Mouse (Mus musculus): ENCODE results near the gene Riox2. TPM values are rescaled to one million over a fixed set of nuclear protein-coding genes. Genes with fewer than 3 reads are reported as not detected.

Riox2 gene
- total RNA-seq, 2 experiments from 2014 or later, result 15.9 to 16.0 TPM

GRCm38 (mm10) chr16:59517447-59518219 is 46.1 kb downstream of the Riox2 start:
- DNase-seq, result no peak
- intact Hi-C loops (cut with DNase I), result no loop called here

- intact Hi-C loops (cut with DNase I), result no loop called here
- no peak for DNase-seq
These were observed 50.3 kb downstream of the Riox2 start for GRCm38 (mm10) chr16:59521752-59522423.

- no peak for DNase-seq
- intact Hi-C loops (cut with DNase I), result no loop called here
These were observed 55.4 kb downstream of the Riox2 start for GRCm38 (mm10) chr16:59526939-59527338.

- no peak for DNase-seq
- intact Hi-C loops (cut with DNase I), result no loop called here
These were observed 58.0 kb downstream of the Riox2 start for GRCm38 (mm10) chr16:59529570-59529969.

- intact Hi-C loops (cut with DNase I), result no loop called here
- no peak for DNase-seq
These were observed 59.7 kb downstream of the Riox2 start for GRCm38 (mm10) chr16:59531243-59531642.

GRCm38 (mm10) chr16:59532561-59532960 is 61.0 kb downstream of the Riox2 start:
- no peak for DNase-seq
- intact Hi-C loops (cut with DNase I), result no loop called here

GRCm38 (mm10) chr16:59534349-59534748 is 62.8 kb downstream of the Riox2 start:
- intact Hi-C loops (cut with DNase I), result no loop called here
- DNase-seq, result no peak

- DNase-seq, result no peak
- intact Hi-C loops (cut with DNase I), result no loop called here
These were observed 64.1 kb downstream of the Riox2 start for GRCm38 (mm10) chr16:59535673-59536072.

- no peak for DNase-seq
- intact Hi-C loops (cut with DNase I), result no loop called here
These were observed 69.4 kb downstream of the Riox2 start for GRCm38 (mm10) chr16:59540944-59541343.

- no peak for DNase-seq
- intact Hi-C loops (cut with DNase I), result no loop called here
These were observed 69.8 kb downstream of the Riox2 start for GRCm38 (mm10) chr16:59541382-59541781.

Other genes starting within 250 kb of the Riox2 start
- not detected for gene Olfr201, start 199.1 kb upstream of the Riox2 start, total RNA-seq (2021)
- not detected for gene Olfr202, start 185.0 kb upstream of the Riox2 start, total RNA-seq (2021)
- not detected for gene Olfr203, start 172.9 kb upstream of the Riox2 start, total RNA-seq (2021)
- under 1 TPM; 0.06 to 0.12 TPM for gene Olfr204, start 153.5 kb upstream of the Riox2 start, total RNA-seq (2021)
- not detected for gene Olfr205, start 140.6 kb upstream of the Riox2 start, total RNA-seq (2021)
- not detected for gene Olfr206, start 122.5 kb upstream of the Riox2 start, total RNA-seq (2021)
- gene Olfr209, start 107.8 kb upstream of the Riox2 start, total RNA-seq (2021), result not detected
- not detected for gene Gabrr3, start 64.4 kb upstream of the Riox2 start, total RNA-seq (2021)
- 1 to 10 TPM; 4.7 to 4.8 TPM for gene Crybg3, start 129.2 kb downstream of the Riox2 start, total RNA-seq (2021)
- gene Arl6, start 167.6 kb downstream of the Riox2 start, total RNA-seq (2021), result 10 to 100 TPM; 30.1 to 33.7 TPM